Mouse (Mus musculus): ENCODE results near the gene Fam216a.

Gene Fam216a

DNA sequence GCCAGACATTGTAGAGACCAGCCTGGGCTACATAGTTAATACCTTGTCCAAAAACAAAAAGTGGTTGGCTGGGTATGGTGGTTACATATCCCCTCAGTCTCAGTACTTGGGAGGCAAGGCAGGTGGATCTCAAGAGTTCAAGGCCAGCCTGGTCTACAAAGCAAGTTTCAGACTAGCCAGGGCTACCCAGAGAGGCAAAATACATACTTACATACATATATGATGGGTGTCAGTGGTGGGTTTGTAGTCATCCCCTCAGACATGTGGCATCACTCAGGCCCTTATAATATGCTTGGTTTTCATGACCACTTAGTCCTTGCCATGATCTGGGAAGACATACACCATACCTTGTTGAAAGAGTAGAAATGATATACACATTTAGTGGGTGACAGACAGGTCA lies 18.5 kb upstream of the Fam216a start:
- DNase-seq, result no peak

DNA sequence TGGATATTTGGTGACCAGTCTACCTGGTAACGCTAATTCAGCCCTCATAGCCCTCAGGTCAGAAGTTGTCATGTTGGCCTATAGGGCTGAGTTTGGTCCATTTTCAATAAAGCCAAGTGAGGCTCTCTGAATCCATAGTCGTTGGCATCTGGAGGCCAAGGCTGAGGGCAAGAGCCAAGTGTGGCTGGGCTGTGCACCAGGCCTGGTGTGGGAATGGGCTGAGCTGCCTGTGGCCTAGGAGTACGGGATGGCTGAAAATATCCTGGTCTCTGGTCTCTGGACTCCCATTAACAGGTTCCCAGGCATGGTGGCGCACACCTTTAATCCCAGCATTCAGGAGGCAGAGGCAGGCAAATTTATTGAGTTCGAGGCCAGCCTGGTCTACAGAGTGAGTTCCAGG lies 17.8 kb upstream of the Fam216a start:
- DNase-seq, result no peak

DNA sequence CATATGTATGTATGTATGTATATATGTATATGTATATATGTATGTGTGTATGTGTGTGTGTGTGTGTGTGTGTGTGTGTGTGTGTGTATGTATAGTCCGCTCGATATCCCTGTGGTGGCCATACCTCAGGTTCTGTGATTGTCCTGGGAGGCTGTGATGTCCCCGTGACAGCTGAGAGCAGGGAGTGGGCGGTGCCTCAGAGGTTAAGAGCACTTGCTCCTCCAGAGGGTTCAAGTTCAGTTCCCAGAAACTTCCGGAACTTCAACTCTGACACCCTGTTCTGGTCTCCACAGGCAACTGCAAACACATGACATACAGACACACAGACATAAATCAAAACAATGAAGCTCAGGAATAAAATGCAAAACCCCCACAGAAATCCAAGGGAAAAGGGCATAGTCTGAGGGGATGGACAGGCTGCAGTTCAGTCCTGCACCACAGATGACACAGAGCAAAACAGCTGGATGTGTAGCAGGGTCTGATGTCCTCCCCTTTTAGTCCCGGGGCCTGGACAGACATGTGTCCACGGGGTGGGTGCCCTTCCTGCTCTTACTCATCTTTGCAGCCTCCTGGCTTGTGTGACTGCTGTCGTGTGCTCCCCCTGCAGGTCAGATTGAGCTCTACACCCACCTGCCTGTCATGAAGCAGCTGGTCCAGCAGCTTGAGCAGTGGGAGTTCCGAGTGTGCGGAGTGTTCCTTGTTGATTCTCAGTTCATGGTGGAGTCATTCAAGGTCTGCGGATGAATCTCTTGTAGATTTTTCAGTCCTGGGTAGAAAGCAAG lies 7.4 kb upstream of the Fam216a start:
- peak; percentile 86 for DNase-seq

GRCm38 (mm10) chr5:122378171-122378570 lies 6.0 kb upstream of the Fam216a start:
- no peak for DNase-seq

- no peak for DNase-seq
These were observed 5.1 kb upstream of the Fam216a start for GRCm38 (mm10) chr5:122377101-122377833.

DNA sequence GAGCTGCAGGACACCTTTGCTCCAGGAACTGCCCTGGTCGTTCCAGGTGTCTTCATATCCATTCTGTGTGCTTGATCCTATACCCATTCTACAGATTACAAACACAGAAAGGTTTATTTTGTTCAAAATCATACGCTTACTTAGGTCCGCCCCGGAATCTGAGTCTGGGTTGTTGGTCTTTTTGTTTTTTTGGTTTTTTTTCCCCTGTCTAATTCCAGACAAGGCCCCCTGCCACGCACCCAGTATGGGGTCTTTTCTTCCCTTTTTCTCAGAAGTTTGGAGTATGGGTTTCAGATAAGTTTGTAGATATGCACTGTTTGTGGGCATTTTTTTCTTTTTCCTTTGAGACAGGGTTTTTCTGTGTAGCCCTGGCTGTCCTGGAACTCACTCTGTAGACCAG lies 714 bp upstream of the Fam216a start:
- DNase-seq, result no peak

GRCm38 (mm10) chr5:122371591-122372191 lies 473 bp downstream of the Fam216a start, which contains the start of gene Gpn3:
Gene Gpn3 (plus strand): TSS chr5:122371876.
- no peak for DNase-seq

DNA sequence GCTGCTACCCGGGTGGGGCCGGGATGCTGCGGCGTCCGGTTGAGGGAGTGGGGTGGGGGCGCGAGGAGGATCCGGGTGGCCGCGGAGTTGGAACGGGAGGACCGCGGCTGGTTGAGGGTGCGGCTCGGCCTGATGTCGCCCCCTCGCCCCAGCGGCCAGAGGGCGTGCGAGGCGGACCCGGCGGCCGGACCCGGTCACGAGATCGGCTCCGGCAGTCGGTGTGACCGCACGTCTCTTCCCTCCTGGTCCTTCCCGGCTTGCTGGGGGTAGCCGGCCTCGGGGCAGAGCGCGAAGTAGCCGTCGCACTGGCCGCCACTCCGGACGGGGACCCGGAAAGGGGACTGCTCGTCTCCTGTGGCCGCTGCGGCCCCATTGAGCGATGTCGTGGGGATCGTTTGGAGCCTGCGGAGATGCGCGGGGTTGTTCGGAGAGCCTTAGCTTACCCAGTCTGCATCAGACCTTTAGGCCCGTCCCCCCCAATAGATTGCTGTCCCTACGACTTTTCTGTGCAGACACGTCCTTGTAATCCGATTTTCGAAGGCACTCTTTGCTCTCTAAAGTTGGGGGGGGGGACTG lies 17.6 kb downstream of the Fam216a start:
- DNase-seq, result no peak

DNA sequence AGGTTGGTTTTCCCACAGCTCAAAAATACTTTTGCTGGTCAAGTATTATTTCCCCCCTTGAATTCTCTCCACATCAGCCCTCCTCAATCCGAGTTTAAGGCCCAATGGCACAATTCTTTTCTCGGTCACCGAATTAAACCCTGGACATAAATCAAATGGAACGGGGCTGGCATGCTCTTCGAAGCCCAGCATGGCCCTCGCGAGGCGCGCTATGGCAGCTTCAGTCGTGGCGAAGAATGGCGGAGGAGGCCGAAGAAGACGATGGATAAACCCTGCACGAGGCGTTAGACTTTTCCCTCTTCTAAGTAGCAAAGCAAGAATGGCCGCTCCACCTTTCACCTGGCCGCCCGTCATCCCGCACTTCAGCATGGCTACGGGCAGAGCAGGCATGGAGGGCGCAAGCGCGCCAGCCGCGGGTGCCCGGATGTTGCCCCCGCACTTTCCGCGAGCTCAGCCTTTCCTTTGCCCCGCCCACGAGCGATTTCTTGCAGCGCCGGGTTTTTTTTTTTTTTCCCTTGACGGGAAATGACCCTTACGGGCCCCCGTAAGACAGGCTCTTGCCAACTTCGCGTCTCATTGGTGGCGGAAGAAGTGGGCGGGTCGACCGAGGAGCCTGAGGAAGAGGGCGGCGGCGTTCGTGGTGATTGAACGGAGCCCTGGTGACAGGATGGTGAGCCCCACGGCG lies 18.2 kb downstream of the Fam216a start, which contains the start of the genes Rad9b and Vps29:
Gene Rad9b (minus strand): TSS at position 427 of the 685 bp plus-strand sequence.
Gene Vps29 (plus strand): TSS at position 563 of the 685 bp plus-strand sequence.
- DNase-seq, result peak; percentile 99

DNA sequence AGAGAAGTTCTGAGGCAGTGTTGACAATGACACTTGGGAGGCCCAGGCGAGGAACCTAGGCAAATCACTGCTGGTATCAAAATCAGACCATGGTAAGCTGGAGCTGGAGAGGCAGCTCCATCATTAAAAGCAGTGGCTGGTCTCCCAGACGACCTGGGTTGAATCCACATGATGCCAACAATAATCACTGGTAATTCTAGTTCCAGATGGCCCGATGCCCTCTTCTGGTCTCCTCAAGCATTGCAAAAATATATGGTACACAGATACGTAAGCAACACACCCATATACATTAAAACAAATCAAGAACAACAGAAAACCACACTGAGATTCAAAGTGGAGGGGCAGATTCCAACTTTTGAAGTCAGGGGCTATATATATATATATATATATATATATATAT lies 26.4 kb downstream of the Fam216a start:
- peak; percentile 15 for DNase-seq

GRCm38 (mm10) chr5:122344260-122344659 lies 27.9 kb downstream of the Fam216a start:
- DNase-seq, result peak; percentile 85

DNA sequence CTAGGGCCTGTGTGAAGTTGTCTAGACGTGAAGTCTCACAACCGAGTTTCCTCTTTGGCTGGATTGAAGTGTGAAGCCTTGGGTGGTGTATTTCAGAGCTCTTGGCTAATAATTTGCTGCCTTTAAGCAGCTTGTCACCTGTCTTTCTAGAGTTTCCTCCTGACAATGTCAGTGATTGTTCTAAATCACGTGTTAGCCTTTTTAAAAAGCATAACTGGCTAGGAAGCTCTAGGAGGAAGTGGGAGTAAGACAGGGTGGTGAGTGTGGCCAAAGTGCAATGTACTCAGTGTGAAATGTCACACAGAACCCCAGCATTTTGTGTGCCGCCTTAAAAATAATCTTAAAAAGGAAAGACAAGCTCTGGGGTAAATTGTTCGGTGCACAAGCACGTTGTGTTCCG lies 28.4 kb downstream of the Fam216a start:
- peak; percentile 32 for DNase-seq

DNA sequence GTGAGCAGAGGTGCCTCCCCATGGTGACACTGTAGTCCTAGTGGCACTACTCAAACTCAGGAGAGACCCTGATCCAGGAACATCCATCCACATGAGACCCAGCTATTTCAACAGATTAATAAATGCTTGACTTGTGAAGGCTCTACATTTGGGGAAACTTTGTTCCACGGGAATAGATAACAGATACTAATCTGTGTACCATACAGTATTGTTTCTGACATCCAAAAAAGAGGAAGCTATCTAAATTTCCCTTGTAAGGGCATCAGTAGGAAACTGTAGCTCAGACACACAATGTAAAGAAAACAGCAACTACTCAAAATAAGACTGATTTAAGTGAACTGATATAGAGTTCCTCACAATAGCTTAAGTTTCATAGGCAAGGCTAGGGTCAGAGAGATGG lies 29.3 kb downstream of the Fam216a start:
- no peak for DNase-seq

DNA sequence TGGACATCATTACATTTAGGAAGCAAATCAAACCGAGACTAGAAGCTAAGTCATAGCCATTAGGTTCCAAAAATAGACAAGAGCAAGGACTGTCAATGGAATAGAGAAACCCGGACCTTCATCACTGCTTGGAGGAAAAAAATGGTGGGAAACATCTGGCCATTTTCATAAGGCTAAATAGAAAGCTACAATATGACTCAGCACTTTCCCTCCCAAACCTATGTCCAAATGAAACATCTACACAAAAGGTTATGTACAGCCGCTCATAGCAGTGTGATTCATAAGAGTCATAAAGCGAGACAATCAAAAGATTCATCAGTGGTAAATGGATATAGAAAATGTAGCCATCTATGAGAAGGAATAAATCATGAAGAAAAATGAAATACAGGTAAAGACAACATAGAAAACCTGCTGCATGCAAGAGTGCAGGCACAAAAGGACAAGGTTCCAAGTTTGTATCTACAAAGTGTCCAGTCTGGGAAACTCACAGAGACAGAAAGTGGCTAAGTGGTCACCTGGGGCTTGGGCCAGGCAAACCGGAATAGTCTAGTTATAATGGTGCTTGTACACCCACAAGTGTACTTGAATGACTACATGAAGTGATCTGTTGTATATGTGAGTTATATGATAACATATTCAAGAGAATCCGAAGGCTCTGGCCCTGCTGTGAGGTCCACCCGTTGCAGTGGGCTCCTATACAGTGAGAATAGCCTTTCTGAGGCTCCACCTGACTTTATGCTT lies 35.4 kb downstream of the Fam216a start:
- DNase-seq, result peak; percentile 55

- no peak for DNase-seq
These were observed 37.5 kb downstream of the Fam216a start for GRCm38 (mm10) chr5:122334682-122335081.

- no peak for DNase-seq
These were observed 41.9 kb downstream of the Fam216a start for GRCm38 (mm10) chr5:122330269-122330668.

GRCm38 (mm10) chr5:122327283-122327682 lies 44.9 kb downstream of the Fam216a start:
- no peak for DNase-seq

DNA sequence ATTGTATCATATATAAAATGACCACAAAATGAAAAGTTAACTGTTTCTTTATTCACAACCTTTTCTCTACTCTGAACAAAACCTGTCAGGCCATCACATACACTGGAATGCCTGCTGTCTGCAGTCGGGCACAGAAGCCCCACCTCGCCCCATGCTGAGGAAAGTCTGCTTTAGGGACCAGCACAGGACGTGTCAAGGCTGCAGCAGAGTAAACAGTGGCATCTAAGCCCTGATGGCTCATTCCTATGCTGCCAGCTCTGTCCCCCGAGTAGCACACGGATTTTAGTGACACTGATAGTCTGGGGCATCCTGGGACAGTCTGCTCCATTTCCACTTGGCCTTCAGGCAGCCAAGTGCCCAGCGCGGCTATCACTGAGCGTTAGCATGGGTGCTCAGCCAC lies 46.7 kb downstream of the Fam216a start:
- DNase-seq, result no peak

GRCm38 (mm10) chr5:122324608-122325431 lies 47.3 kb downstream of the Fam216a start:
- peak; percentile 82 for DNase-seq

GRCm38 (mm10) chr5:122323523-122323922 lies 48.6 kb downstream of the Fam216a start:
- DNase-seq, result no peak

DNA sequence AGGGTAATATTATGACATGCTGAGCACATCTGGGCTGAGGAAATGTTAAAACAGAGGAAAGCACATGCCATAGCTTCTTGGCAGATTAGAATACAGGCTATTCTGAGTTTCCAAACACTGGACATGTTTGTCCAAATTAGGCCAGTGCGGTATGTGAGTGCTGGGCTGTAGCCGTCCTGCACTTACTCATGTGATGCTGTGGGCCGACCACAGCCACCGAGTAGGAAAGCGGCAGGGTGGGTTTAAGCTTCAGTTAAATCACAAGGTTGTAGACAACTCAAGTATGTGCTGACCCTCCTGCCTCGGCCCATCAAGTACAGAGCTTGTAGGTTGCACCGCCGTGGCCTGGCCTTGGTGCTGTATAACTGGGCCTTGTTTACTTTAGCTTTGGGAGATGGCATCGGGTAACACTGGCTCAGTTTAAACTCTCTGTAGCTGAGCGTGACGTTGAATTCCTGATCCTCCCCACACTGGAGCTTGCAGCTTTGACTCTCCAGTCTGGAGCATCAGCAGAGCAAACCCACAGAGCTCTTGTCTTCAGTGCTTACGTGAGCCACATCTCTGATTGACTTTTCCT lies 51.9 kb downstream of the Fam216a start:
- peak; percentile 20 for DNase-seq
